Mouse (Mus musculus): Measurements from ENCODE around the gene Npas3.
A peak's percentile ranks its signal among the peaks of the same experiment; 100 is the strongest.

Gene Npas3

DNA sequence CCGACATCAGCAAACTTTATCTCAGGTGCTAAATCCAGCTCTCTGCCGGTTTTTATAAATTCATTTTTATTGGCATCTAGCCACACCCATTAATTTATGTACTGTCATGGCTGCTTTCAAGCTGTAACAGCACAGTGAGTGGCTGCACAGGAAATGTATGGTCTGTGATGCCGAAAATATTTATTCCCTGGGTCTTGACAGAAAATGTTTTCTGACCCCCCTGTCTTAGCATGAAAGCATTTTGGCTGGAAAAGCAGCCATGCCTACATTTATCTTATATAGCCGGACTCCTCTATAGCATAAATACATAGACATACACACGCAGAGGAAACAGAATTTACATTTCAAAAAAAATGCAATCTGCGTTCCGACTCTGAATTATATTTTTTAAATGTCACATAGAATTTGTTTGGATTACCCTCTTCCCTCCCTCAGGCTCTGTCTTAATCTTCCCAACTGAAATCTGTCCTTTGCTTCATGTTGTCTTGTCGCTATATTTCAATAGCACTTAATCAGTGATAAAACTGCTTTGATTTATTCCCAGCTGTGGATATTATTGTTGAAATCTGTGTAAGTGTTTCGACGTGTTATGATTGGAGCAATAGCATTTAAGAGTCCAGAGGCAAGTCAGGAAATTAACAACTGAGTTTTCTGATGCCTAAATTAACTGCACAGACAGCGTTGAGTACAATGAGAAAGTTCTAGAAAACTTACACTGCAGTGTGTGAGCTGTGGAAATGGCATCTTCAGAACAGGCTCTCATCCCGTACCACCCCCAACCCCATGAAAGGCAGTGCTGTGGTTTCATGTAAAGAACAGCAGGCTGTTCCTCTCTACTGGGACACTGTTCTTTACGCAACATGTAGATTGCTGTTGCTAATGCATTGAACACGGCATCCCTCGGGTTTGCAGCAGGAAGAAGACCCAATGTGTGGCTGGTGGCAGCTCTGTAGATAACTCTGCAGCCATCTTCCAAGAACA is 474.5 kb downstream of the Npas3 start:
- DNase-seq, result no peak

DNA sequence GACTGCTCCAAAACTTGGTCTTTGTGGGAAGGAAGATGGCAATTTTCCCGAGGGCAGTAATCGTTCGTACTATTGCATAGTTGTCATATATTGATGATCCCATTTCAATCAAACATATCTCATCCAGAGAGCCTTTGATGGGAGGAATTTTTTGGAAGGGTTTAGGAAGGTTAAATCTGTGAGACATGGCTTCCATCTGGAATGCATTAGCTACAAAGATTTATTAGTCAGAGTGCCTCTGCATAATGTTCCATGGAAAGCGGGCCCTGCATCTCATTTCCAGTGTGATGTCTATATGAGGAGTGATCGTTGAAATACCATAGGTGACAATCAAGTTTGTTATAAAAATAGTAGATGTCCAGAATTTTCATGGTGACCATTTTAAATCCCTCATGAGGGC is 480.8 kb downstream of the Npas3 start:
- DNase-seq, result no peak

DNA sequence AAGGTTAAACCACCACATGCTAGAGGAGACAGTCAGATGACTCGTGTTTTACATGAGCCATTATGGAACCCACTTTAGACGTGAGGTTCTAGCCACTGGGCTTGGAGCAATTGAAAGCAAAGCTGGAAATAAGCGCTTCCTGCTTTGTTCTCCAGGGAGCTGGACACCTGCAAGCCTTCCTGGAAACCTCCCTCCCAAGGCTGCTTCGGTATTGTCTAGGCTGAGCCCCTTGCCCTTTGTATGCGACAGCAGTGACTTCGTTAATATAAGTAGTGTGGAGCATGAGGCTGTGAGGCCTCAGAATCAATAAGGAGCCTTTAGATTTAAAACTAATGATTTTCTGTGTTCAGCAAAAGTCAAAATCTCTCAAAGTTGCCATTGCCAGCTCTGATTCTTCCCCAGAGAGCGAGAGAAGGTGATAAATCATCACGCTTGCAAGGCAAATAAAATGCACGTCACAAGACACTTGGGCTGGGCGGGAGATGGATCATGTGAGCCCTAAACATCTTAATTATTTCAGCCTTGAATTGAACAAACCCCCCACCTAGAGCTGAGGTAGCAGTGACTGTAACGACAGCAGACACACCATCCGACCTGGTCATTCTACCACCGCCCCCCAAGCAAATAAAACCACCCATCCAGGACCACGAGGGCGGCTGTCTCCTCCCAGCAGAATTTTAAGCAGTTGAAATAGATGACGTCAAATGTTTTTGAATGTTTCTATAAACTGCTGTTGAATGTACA is 490.2 kb downstream of the Npas3 start:
- DNase-seq, result no peak

DNA sequence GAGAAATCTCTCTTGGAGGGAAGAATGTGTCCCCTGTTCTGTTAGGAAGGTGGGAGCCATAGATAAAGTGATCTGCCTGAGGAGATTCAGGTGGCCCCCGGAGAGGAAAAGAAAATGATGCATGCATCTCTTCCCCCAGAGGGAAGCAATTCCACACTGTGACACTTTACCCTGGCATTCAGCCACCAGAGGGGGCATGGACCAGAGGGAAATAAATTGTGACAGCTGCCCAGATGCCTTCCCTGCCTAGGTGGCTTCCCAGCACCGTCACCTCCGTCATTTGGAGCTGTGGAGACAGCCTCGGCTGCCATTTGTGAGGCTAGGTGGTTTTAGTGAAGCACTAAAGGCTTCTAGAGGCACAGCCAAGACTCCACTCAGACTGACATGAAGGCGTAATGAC is 498.2 kb downstream of the Npas3 start:
- no peak for DNase-seq

DNA sequence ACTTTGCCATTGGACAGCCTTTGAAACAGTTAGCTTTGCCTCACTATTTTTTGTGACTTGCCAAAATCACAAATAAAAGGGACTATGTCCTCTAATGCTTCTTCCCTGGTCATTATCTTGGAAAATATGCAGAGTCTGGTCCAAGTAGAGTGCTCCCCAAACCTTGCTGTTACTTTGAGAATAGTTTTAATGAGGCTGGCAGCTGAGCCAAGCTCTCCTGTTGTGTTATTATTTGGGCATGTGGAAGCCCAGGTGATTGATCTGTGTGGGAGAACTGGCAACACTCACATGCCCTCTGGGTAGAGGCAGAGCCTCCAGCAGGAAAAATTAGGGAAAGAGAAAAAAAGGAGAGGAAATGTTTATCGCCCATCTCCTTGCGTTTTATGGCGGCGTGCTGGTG is 500.9 kb downstream of the Npas3 start:
- DNase-seq, result no peak

DNA sequence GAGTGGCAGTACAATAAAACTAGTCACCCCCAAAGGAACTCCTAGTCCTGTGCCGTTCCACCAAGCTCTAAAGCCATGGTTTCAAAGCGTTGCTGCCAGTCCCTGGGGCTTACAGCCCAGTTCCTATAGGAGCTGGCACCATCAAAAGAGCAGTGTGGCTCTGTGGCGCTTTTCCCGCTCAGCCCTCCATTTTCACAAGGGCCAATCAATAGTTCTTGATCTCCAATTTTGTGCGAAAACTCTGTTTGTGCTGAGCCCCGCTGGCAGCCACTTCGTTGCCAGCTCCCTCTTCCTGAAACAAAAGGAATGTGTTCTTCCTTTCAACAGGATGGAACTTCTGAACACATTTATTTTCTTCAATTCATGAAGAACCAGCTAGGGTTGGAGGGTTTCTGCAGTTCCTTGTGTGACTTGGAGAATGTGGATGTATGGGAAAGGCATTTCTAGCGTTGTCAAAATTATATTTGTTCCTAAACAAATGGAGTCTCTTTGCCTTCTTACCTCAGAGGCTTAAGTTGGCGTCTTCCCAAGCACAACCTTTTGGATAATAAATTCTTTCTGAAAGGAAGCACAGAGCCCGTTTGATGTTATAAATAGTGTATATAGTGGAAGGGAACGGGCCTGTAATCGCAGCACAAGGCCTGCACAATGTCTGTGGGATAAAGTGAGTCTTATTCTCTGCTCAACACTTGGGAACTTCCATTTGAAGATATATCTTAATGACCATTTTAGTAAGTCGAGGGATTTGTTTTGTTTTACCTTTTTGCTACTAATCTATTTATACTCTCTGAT is 504.0 kb downstream of the Npas3 start:
- no peak for DNase-seq

DNA sequence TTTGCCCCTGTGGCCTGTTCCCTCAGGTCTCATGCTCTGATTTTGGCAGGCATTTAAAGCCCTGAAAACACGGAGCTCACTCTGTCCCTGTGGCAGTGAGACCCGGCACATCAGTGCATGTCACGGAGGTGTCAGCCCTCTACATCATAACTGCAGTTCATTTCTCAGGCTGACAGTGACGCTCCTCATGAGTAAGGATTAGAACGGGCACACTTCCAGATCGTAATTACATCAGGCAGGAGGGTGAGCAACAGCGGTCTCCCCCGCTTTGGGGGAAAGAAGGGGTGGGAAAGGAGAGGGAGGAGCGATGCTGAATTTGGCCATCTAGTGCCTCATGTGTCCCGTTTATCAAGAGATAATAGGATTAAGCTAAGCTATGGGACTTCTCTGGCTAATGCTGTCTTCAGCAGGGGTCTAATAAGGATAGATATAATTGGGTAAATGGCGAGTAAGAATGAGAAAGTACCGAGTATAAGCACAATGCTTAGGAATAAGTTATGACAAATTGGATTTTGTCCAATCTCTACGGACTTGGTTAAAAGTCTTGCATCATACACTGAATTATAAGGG is 505.0 kb downstream of the Npas3 start:
- DNase-seq, result no peak

DNA sequence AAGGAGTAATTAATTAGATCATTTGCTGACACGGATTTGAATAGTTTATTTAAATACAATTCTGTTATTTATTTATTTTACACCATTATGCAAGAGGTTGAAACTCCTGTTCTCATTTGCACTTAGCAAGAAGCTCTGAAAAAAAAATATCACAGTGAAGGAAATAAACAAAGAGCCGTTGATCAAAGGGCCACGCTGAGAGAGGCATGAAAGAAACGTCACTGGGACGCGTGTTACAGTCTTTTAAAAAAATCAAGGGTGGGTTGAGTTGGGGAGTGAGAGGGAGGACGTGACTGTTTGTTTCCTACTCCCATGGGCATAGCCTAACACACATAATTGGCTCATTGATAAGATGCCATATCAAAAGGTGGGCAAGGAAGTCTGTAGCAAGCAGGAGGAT is 505.8 kb downstream of the Npas3 start:
- DNase-seq, result no peak

DNA sequence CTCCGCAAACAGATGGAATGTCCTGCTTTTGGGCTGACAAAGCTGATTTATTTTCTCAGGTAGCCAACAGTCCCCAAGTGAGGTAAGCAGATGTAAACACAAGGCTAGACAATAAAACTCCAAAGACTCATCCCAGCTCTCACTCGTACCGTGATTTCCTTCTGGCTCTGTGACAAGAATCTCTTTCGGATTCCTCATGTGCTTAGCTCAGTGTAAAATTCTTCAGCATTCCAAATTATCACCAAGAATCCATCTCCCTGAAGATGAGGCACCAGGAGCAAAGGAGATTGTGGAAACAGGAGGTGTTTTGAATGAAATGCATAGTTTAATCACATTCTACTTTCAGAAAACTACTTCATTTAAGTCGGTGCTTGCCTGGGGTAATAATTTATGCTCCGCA is 509.2 kb downstream of the Npas3 start:
- DNase-seq, result no peak

DNA sequence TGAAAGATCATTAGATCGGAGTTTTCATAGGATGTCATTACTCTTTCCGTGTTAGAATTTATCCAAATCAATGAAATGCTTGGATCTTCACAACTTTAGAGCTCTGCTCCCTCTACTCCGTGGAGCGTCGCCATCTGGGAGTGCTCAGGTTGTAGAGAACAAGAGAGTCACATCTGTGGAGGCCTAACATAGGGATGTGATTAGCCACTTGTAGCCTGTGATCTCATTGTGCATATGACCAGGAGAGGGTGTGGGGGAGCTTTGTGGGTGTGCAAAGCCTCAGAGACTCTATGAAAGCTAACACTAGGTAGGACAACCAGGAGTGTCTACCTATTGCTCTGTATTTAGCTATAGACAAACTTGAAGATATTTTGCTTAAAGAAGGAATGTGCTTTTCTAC is 509.9 kb downstream of the Npas3 start:
- no peak for DNase-seq

DNA sequence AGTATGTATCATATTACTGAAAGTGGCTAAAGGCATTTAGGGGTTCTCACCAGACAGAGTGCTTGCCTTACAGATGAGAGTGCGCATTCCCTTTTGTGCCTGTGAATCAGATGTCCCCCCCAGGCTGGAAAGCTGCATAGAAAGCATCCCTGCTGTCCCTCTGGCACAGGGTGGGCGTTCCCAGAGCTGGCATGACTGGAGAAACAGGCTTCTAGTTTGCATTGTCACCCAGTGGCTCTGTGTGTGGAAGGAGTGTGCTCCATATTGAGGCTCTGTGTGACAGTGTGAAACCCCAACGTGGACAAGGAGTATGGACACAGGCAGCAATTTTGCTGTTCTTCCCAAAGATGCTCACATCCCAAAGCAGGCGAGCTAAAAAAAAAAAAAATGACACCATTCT is 515.7 kb downstream of the Npas3 start:
- DNase-seq, result no peak

DNA sequence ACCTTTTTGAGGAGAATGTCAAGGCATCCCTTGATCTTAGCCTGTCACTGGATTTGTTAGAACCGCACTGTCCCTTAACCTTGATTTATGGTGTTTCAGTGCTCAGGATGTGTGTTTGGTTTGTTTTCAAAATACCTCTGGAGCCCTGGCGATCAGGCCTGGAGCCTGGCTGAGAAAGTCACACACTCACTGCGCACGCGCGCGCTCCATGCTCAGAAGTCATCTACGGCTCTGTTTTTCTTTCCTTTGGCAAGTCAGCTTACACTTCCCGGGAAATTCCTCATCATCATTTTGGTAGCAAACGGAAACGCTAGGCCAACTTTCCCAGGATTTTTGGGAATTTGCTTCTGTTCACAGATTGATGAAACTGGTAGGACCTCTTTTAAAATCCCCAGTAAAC is 519.9 kb downstream of the Npas3 start:
- DNase-seq, result no peak

DNA sequence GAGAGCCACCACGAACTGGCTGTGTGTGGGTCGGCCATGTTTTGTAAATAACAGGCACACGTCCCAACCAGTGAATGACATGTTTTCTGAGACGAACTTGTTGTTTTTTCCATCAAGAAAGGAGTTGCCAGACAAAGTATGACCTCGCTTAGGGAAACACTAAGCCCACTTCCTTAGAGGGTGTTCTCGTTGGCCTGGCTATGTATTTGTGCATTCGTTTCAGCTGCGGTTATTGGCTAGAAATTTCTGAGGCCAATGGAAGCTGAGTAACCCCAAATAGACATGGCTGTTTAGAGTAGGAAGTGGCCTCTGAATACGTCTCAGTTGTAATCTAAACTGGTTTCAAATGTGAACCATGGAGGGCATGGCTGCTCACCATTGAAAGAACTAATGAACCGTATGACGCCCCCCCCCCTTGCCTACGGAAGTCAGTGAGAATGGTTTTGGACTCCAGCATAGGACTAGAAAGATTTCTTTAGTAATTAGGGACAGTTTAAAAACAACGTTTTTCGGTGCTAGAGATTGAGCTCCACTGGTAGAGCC is 523.0 kb downstream of the Npas3 start:
- no peak for DNase-seq

DNA sequence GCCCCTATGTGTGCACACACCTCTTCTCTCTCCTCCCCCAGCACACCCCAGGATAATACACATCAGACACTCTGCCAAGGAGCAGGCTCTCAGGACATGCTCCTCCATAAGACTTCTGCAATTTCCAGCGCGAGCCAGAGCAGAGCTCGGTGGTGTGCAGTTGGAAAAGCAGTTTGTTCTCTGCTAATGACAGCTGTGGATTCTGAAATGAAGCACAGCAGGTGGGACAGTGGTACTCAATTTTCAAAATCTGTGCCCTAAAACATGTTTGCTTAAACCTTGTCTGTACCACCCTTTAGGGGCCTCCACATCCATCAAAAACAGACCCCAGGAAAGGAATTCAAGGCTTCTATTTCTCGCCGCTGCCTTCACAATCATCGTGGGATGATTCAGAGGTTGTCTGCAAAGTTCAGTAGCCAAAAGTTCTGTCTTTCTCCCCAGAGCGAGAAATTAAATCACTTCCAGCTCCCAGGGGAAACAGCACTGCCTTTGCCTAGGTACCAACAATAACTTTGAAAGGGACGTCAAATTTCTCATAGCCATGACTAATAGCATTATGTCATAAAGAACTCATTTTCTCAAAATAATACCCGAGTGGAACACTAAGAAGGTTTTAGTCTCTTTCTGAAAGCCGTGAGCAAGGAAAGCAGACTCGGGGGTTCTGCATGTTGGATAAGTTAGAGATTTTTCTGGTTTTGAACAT is 533.5 kb downstream of the Npas3 start:
- no peak for DNase-seq

DNA sequence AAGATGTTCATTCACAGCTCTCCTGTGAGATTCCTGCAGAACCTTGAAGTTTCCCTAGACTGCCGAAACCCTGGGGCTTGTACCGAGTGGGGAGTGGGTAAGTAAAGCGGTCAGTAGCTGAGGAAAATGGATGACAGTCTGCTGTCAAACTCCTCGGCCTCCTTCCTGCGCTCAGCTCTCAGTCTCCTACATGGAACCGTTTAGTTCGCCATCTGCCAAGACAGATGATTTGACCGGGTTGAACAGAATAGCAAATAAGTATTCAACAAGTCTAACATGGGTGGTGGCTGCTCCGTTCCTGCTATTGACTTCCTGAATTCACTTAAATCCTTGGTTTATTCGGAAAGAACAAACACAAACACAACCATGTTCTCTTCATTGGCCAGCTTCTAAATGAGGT is 541.0 kb downstream of the Npas3 start:
- no peak for DNase-seq

DNA sequence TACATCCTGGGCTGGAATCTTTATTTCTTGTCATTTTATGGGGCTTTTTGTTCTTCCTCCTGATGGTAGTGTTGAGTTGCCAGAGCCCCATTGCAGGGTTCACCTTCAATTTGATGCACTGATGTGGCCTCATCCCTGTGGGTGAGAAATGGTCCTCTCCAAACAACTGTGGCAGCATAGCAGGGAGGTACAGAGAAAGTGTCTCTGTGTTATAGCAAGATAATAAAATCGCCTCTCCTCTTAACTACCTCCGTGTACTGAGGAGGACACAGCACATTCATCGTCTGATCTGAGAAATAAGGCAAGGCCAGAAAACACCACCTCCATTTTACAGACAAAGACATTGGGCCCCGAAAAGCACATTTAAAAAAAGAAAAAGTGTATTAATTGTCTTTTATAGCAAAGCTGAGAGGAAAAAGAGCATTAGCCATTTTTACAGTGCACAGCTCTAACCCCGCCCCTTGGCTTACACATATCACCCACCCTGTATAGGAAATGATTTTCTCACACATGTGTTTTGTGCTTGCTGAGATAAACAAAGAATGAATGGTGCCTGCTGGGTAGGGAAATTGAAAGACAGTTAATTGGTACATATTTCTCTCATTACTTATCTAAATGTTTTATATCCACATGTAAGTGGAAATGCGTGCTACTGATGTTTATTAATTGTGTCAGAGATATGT is 546.4 kb downstream of the Npas3 start:
- DNase-seq, result no peak

DNA sequence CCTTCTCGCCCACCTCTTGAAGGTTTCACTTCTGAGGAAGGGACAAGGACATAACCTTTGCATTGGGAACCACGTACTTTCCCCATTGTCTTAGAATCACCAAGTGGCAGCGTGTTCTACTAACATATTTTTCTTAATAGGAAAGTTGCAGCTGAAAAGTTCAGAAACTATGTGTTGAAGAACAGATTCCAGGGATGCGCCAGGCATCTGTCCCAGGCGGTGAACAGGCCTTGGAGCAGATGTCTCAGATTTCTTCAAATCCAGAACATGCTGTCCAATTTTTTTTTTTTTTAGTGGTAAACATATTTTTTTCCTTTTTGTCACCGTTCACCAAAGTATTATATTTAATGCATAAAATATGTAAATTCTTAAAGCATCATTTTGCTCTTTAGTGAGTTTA is 553.4 kb downstream of the Npas3 start:
- peak; percentile 14 for DNase-seq

DNA sequence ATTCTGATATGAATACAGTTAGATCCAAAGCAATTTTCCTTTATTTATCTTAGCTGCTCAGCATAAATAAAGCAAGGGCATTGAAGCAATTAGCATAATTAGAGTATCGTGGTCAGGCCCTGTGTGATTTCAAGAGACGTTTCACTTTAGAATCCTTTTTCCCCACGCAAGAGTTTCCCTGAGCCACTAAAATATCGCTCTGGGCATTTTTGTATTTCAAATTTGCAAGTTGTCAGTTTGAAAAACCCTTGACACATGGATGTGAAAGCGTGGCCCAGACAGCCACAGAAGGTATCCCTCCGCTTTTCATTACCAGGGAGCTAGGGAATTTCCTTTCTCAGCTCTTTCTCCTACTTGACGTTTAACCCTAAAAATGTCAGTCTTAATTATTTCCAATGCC is 553.9 kb downstream of the Npas3 start:
- DNase-seq, result no peak

DNA sequence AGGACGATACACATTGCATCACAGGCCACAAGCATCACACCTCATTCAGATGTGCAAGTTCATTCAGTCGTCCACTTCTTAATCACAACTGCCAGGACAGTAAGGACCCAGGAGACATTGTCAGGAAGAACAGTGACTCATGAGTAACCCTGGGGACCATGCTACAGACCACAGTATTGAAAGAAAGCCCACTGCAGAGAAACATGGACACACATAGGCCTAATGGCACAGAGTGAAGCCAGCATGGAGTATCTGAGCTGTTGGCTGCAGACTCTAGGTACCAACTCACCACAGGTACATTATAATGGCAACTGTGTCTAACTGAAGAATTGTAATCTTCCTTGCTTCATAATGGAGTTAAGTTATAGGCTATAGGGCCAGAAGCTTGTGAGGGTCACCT is 561.6 kb downstream of the Npas3 start:
- no peak for DNase-seq

DNA sequence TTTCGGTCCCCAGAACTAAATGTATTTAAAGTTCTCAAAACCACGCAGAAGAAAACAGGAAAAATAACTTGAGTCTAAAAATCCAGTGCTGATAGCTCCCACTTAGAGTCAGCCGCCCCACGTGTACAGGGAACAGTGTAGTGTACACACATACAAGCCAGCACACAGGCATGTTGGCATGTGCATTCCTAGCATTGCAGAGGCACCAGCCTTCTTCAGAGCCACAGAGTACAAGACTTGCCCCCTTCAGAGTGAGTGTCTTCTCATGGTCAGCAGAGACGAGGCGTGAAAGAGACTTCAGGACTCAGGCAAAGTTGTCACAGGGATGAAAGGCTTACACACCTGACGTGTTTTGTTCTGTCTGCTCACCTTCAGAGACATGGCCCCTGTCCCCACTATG is 565.8 kb downstream of the Npas3 start:
- DNase-seq, result no peak

DNA sequence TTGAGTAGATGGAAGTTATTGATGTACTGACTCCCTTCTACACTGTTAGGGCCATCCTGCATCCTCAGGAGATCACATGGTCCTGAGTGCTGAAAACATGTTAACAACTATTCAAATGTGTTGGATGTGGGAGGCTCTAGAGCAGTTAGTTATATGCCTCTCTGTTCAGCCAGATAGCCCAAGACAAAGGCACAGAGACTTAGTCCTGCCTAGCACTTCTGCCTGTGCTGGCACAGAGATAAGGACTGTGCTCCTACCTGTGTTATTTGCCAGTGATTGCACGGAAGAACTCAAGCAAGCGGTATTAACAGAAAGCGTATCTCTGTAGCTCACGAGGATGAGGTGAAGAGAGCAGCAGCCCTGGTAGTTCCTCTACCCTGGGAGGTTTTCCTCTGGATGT is 571.5 kb downstream of the Npas3 start:
- DNase-seq, result no peak

DNA sequence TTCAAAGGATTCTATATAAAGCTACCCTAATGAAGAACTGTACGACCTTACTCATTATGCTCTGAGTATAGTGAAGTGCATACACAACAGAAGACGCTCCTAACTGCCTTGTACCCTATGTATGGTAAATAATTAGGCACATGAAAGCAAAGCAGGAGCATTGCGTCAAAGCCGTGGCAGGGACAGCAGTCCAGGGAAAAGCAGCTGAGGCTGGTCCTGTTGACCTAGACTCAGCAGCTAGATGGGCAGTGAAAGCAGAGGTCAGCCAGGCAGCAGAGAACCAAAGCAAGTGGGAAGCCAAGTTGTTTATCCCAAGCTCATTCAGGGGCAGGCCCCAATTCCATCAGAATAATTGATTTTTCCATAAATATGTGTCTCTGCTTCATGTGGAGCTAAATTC is 574.4 kb downstream of the Npas3 start:
- DNase-seq, result no peak

Measured in right cerebral cortex, postnatal 25 days (tissue).